Mouse (Mus musculus) stomach, postnatal 0 days (tissue): Measurements from ENCODE around the gene Coq5. TPM values are rescaled to one million over a fixed set of nuclear protein-coding genes. Genes with fewer than 3 reads are reported as not detected.

ENCODE experiments used
- ATAC-seq: fragments of 200-750 bp; cut with Nextera tagmentation; 2 replicates; pipeline ENCODE4 v1.8.0; 2017; ENCODE audit not compliant: low FRiP score, low TSS enrichment
- DNase-seq: peaks from one replicate; pipeline ENCODE4 v3.0.0-alpha.2; 2016; ENCODE audit warnings: low spot score
- H3K27ac ChIP-seq: fragments of 300-500 bp; sonication (generic); replicated peaks from 2 replicates; pipeline ENCODE4 v1.5.1; 2014; ENCODE audit warnings: mild to moderate bottlenecking, control low read depth
- H3K27me3 ChIP-seq: fragments of 300-500 bp; sonication (generic); 2 replicates; pipeline ENCODE4 v1.6.1; 2014; ENCODE audit warnings: low read length; ENCODE audit not compliant: control insufficient read depth, insufficient read depth
- H3K36me3 ChIP-seq: fragments of 300-500 bp; sonication (generic); 2 replicates; pipeline ENCODE4 v1.6.1; 2014; ENCODE audit warnings: low read length, mixed read lengths; ENCODE audit not compliant: control insufficient read depth, insufficient read depth
- H3K4me1 ChIP-seq: fragments of 300-500 bp; sonication (generic); replicated peaks from 2 replicates; pipeline ENCODE4 v1.6.1; 2014; ENCODE audit warnings: antibody characterized with exemption; ENCODE audit not compliant: control insufficient read depth, insufficient read depth
- H3K4me2 ChIP-seq: fragments of 300-500 bp; sonication (generic); replicated peaks from 2 replicates; pipeline ENCODE4 v1.6.1; 2014; ENCODE audit warnings: low read depth, mild to moderate bottlenecking, control low read depth, moderate library complexity
- H3K4me3 ChIP-seq: fragments of 300-500 bp; sonication (generic); 2 replicates; pipeline ENCODE4 v1.5.1; 2014; ENCODE audit warnings: low read depth, low read length, control low read depth
- H3K9ac ChIP-seq: fragments of 300-500 bp; sonication (generic); 2 replicates; pipeline ENCODE4 v1.6.1; 2014; ENCODE audit warnings: mild to moderate bottlenecking, low read length, control low read depth, mixed read lengths
- H3K9me3 ChIP-seq: fragments of 300-500 bp; sonication (generic); 2 replicates; pipeline ENCODE4 v1.6.1; 2016; ENCODE audit warnings: low read length; ENCODE audit not compliant: control insufficient read depth
- CTCF ChIP-seq: IDR thresholded peaks from 2 replicates; pipeline ENCODE4 v1.5.1; 2016; ENCODE audit warnings: antibody characterized with exemption, low read depth, mild to moderate bottlenecking, moderate library complexity
- EP300 ChIP-seq: optimal IDR thresholded peaks from 2 replicates; pipeline ENCODE3; 2016; ENCODE audit warnings: antibody characterized with exemption
- WGBS: fragments of 180-500 bp; shearing (Covaris S2); extraction: QIAGEN DNeasy Blood & Tissue Kit; methylation state at CpG from one replicate; pipeline ENCODE4 v1.1.7; 2014; 5-methylcytosine and 5-hydroxymethylcytosine counted together
- polyA plus RNA-seq: library from polyadenylated mRNA; unstranded; fragments of >200 nt; fragmentation: Nextera tagmentation; extraction: Ambion mirVana; gene quantifications from 2 replicates; pipeline ENCODE4 v1.2.1, GENCODE M21; 2015

The Coq5 gene
- polyA plus RNA-seq, 1 experiment from 2014 or later, result 32.6 TPM

- Histone ChIP-seq H3K36me3 (no peaks in the 10 kb centered on the region), H3K9ac (no peak overlapping the region), H3K4me2 (no peak overlapping the region), H3K4me1 (no peaks in the 10 kb centered on the region), H3K27me3 (no peaks in the 10 kb centered on the region), H3K27ac (no peak overlapping the region), H3K4me3 (no peak overlapping the region), H3K9me3 (no peaks in the 10 kb centered on the region)
- WGBS, result 64% methylated on average over 6 of the region's 6 CpGs
- no peak for DNase-seq
- TF ChIP-seq EP300 (no peak), CTCF (no peak)
- ATAC-seq, result no peak
Measured at GRCm38 (mm10) chr5:115234519-115234918, 44.9 kb upstream of the Coq5 start.

GRCm38 (mm10) chr5:115235323-115235771 is 44.1 kb upstream of the Coq5 start:
- peaks cover 4% of the 10 kb centered on the region; the same call in 1 of the 2 replicates for H3K36me3 ChIP-seq
- DNase-seq (peak; percentile 54), ATAC-seq (peak; percentile 59)
- H3K4me3 ChIP-seq, result peak overlapping the region; percentile 59
- 0 out of 2 replicates have a peak overlapping the region, but pooled peaks have one; percentile 8 for H3K27ac ChIP-seq
- H3K4me1 ChIP-seq, result no peaks in the 10 kb centered on the region
- TF ChIP-seq CTCF (no peak), EP300 (no peak)
- under 1% methylated on average over 45 of the region's 45 CpGs for WGBS
- peak overlapping the region; percentile 93 for H3K4me2 ChIP-seq
- H3K9ac ChIP-seq, result peak overlapping the region; percentile 59
- no peaks in the 10 kb centered on the region for H3K9me3 ChIP-seq
- no peaks in the 10 kb centered on the region for H3K27me3 ChIP-seq

- Histone ChIP-seq H3K4me3 (peak within 1 kb of the TSS; percentile 59), H3K9ac (peak within 1 kb of the TSS; percentile 59), H3K4me1 (no peaks in the 10 kb centered on the region), H3K36me3 (peaks cover 6% of the 10 kb centered on the region; the same call in 1 of the 2 replicates), H3K4me2 (peak within 1 kb of the TSS; percentile 93), H3K27me3 (no peaks in the 10 kb centered on the region), H3K9me3 (no peaks in the 10 kb centered on the region), H3K27ac (0 out of 2 replicates have a peak within 1 kb of the TSS, but pooled peaks have one; percentile 8)
- WGBS, result under 1% methylated on average over 21 of the region's 21 CpGs
- TF ChIP-seq CTCF, result peak; percentile 96
- TF ChIP-seq EP300, result no peak
- DNase-seq (peak; percentile 91), ATAC-seq (peak; percentile 77)
Measured at GRCm38 (mm10) chr5:115235786-115236263, 43.6 kb upstream of the Coq5 start, which contains the start of gene Pop5. Gene Pop5, plus strand, starts transcription at chr5:115235836.

- H3K36me3 ChIP-seq, result peaks cover 18% of the 10 kb centered on the region
- peak overlapping the region; percentile 83 for H3K4me3 ChIP-seq
- DNase-seq (peak; percentile 93), ATAC-seq (peak; percentile 80)
- peak overlapping the region; percentile 56 for H3K27ac ChIP-seq
- H3K9ac ChIP-seq, result peak overlapping the region; percentile 76
- no peaks in the 10 kb centered on the region for H3K4me1 ChIP-seq
- TF ChIP-seq EP300 (no peak), CTCF (no peak)
- no peaks in the 10 kb centered on the region for H3K27me3 ChIP-seq
- peak overlapping the region; percentile 96 for H3K4me2 ChIP-seq
- under 1% methylated on average over 83 of the region's 88 CpGs for WGBS
- H3K9me3 ChIP-seq, result no peaks in the 10 kb centered on the region
Measured at GRCm38 (mm10) chr5:115237803-115238728, 41.4 kb upstream of the Coq5 start.

- Histone ChIP-seq H3K27ac (no peak overlapping the region), H3K9me3 (no peaks in the 10 kb centered on the region)
- 11% methylated on average over 11 of the region's 11 CpGs for WGBS
Measured at GRCm38 (mm10) chr5:115238729-115239195, 40.7 kb upstream of the Coq5 start.

More at GRCm38 (mm10) chr5:115238729-115239195, 40.7 kb upstream of the Coq5 start:
- Histone ChIP-seq H3K9ac (peak overlapping the region; percentile 76; the same call in 1 of the 2 replicates), H3K4me3 (peak overlapping the region; percentile 83), H3K4me1 (no peaks in the 10 kb centered on the region), H3K36me3 (peaks cover 25% of the 10 kb centered on the region), H3K27me3 (no peaks in the 10 kb centered on the region), H3K4me2 (peak overlapping the region; percentile 96)
- ATAC-seq (no peak), DNase-seq (peak; percentile 37)
- TF ChIP-seq CTCF (no peak), EP300 (no peak)
